Comparison of ENCODE assay signal across 9 mouse cellular contexts in the genomic region with DNA sequence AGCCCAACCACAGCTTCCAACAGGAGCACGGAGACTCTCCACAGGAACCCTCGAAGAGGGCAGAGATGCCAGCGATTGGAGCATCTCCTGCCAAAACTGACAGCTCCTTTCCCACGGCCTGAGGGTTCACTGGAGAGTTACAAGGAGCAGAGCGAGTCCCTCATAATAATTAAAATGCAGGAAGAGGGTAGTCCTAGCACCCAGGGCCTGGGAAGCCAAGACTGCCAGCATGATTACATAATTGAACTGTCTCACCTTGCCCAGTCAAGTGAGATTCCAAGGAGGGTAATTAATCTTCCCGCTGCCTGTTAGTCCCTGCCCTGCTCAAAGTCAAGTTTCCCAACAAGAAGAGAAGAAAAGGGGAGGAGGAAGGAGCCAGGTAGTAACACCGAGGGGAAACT.
DNase-seq lines count a peak whose midpoint lies in the region; ATAC-seq and TF ChIP-seq lines count a peak whose summit lies in the region.
"Had no signal": no experiment of that assay in that cellular context is flagged by ENCODE, and none has a peak within 500 bp of the region (broad histone marks: within the 10 kb centered on the region; RNA-seq: fewer than 3 reads in every experiment).

No protein-coding gene starts in this region.

- no peaks in the 10 kb centered on the region for H3K36me3 ChIP-seq in lung, embryonic 16.5 days (ENCODE audit: control insufficient read depth, insufficient read depth, low read length)
- no peaks in the 10 kb centered on the region for H3K36me3 ChIP-seq in embryonic facial prominence, embryonic 14.5 days (ENCODE audit: control insufficient read depth, insufficient read depth, low read length)
- no peaks in the 10 kb centered on the region for H3K36me3 ChIP-seq in kidney, postnatal 0 days (ENCODE audit: insufficient read depth, low read length)
- no peaks in the 10 kb centered on the region for H3K36me3 ChIP-seq in stomach, postnatal 0 days (ENCODE audit: control insufficient read depth, insufficient read depth, low read length)
- H3K36me3 ChIP-seq: G1E had no signal

- peaks cover 12% of the 10 kb centered on the region for H3K4me1 ChIP-seq in lung, embryonic 16.5 days (replicated peaks; ENCODE audit: control insufficient read depth, insufficient read depth, low read length)
- H3K4me1 ChIP-seq in embryonic facial prominence, embryonic 14.5 days (ENCODE audit: control insufficient read depth, insufficient read depth, low read length): peaks cover 20% of the 10 kb centered on the region
- peaks cover 6% of the 10 kb centered on the region; the same call in 1 of the 2 replicates for H3K4me1 ChIP-seq in kidney, postnatal 0 days (replicated peaks; ENCODE audit: insufficient read depth, low read length)
- H3K4me1 ChIP-seq in stomach, postnatal 0 days (replicated peaks; ENCODE audit: control insufficient read depth, insufficient read depth): no peaks in the 10 kb centered on the region

- no peaks in the 10 kb centered on the region for H3K27me3 ChIP-seq in lung, embryonic 16.5 days (ENCODE audit: control insufficient read depth, insufficient read depth, low read depth, low read length)
- no peaks in the 10 kb centered on the region for H3K27me3 ChIP-seq in embryonic facial prominence, embryonic 14.5 days (replicated peaks; ENCODE audit: control insufficient read depth, insufficient read depth, low read length)
- H3K27me3 ChIP-seq in kidney, postnatal 0 days (ENCODE audit: insufficient read depth, low read length): no peaks in the 10 kb centered on the region
- H3K27me3 ChIP-seq in stomach, postnatal 0 days (ENCODE audit: control insufficient read depth, insufficient read depth, low read length): no peaks in the 10 kb centered on the region

- WGBS in lung, embryonic 16.5 days: 33% methylated on average over 7 of the region's 7 CpGs
- 39% methylated on average over 7 of the region's 7 CpGs for WGBS in embryonic facial prominence, embryonic 14.5 days
- 23% methylated on average over 7 of the region's 7 CpGs for WGBS in kidney, postnatal 0 days
- 46% methylated on average over 7 of the region's 7 CpGs for WGBS in stomach, postnatal 0 days

- TF ChIP-seq CTCF in kidney, postnatal 0 days (IDR thresholded peaks at IDR 0.05; ENCODE audit: low read depth): no peak
- TF ChIP-seq CTCF in stomach, postnatal 0 days (IDR thresholded peaks at IDR 0.05; ENCODE audit: low read depth): no peak

- H3K9me3 ChIP-seq in lung, embryonic 16.5 days (ENCODE audit: control insufficient read depth, low read length): no peaks in the 10 kb centered on the region
- H3K9me3 ChIP-seq in embryonic facial prominence, embryonic 14.5 days (ENCODE audit: control insufficient read depth, low read length): no peaks in the 10 kb centered on the region
- H3K9me3 ChIP-seq in kidney, postnatal 0 days (replicated peaks; ENCODE audit: low read length): no peaks in the 10 kb centered on the region
- H3K9me3 ChIP-seq in stomach, postnatal 0 days (ENCODE audit: control insufficient read depth, low read length): no peaks in the 10 kb centered on the region
- H3K9me3 ChIP-seq: G1E had no signal

- H3K9ac ChIP-seq in lung, embryonic 16.5 days (ENCODE audit: low read length): no peak overlapping the region
- no peak overlapping the region for H3K9ac ChIP-seq in embryonic facial prominence, embryonic 14.5 days (ENCODE audit: low read depth, low read length)
- H3K9ac ChIP-seq in kidney, postnatal 0 days (ENCODE audit: low read depth, low read length): no peak overlapping the region
- H3K9ac ChIP-seq in stomach, postnatal 0 days (ENCODE audit: low read length): no peak overlapping the region

- TF ChIP-seq EP300 in stomach, postnatal 0 days (optimal IDR thresholded peaks at IDR 0.05): no peak

- H3K4me3 ChIP-seq in lung, embryonic 16.5 days (ENCODE audit: low read length): no peak overlapping the region
- no peak overlapping the region for H3K4me3 ChIP-seq in embryonic facial prominence, embryonic 14.5 days (ENCODE audit: low read depth, low read length)
- no peak overlapping the region for H3K4me3 ChIP-seq in kidney, postnatal 0 days (replicated peaks; ENCODE audit: low read depth, low read length)
- H3K4me3 ChIP-seq in stomach, postnatal 0 days (ENCODE audit: low read depth, low read length): no peak overlapping the region

- ATAC-seq in lung, embryonic 16.5 days (ENCODE audit: low read depth): peak; percentile 27; the same call in 1 of the 2 replicates
- ATAC-seq in embryonic facial prominence, embryonic 14.5 days (ENCODE audit: low read depth): no peak
- peak; percentile 71 for ATAC-seq in kidney, postnatal 0 days (replicated peaks; ENCODE audit: low FRiP score, low read depth)
- ATAC-seq in stomach, postnatal 0 days (ENCODE audit: low FRiP score, low TSS enrichment): peak; percentile 80

- H3K27ac ChIP-seq in lung, embryonic 16.5 days (ENCODE audit: low read length): 0 out of 2 replicates have a peak overlapping the region, but pooled peaks have one; percentile 19
- H3K27ac ChIP-seq in embryonic facial prominence, embryonic 14.5 days (replicated peaks; ENCODE audit: low read depth, low read length): no peak overlapping the region
- H3K27ac ChIP-seq in kidney, postnatal 0 days: 0 out of 2 replicates have a peak overlapping the region, but pooled peaks have one; percentile 44
- H3K27ac ChIP-seq in stomach, postnatal 0 days (replicated peaks): peak overlapping the region; percentile 65

- intact Hi-C loops in heart, postnatal 10 days (cut with DNase I): loop anchor here (5.0 kb wide), 3 partner anchors 268 to 1812 kb away; no protein-coding TSS in a partner anchor
- intact Hi-C loops in heart, postnatal 36 days (cut with DNase I): loop anchor here (5.0 to 10.0 kb wide), 5 partner anchors 218 to 1812 kb away; no protein-coding TSS in a partner anchor

- H3K4me2 ChIP-seq in lung, embryonic 16.5 days (ENCODE audit: low read depth, low read length): peak overlapping the region; percentile 63; the same call in 1 of the 2 replicates
- peak overlapping the region; percentile 62; the same call in 1 of the 2 replicates for H3K4me2 ChIP-seq in embryonic facial prominence, embryonic 14.5 days (ENCODE audit: low read depth, low read length)
- peak overlapping the region; percentile 61; the same call in 1 of the 2 replicates for H3K4me2 ChIP-seq in kidney, postnatal 0 days (ENCODE audit: low read length)
- no peak overlapping the region for H3K4me2 ChIP-seq in stomach, postnatal 0 days (replicated peaks; ENCODE audit: low read depth)

- no peak for DNase-seq in lung, postnatal 10 days
- DNase-seq in embryonic facial prominence, embryonic 14.5 days (ENCODE audit: low spot score): peak; percentile 35
- peak; percentile 50 for DNase-seq in kidney, postnatal 0 days (ENCODE audit: low spot score)
- no peak for DNase-seq in stomach, postnatal 0 days (ENCODE audit: low spot score)
- DNase-seq in heart, postnatal 10 days: no peak
- no peak for DNase-seq in heart, postnatal 36 days
- no peak for DNase-seq in layer of hippocampus, adult 18-20 months (ENCODE audit: low spot score in 2 of 2)

Comparison
In these comparisons a context has a peak if more than half of its experiments do, and no peak if none do; other contexts are left out.
1. DNase-seq: peak in embryonic facial prominence, embryonic 14.5 days (single experiment) and kidney, postnatal 0 days (single experiment); none in lung, postnatal 10 days (single experiment), stomach, postnatal 0 days (single experiment), heart, postnatal 10 days (0 of 2), heart, postnatal 36 days (0 of 2) and layer of hippocampus, adult 18-20 months (0 of 2).